Mouse (Mus musculus) spleen, adult 12 weeks (tissue): ENCODE results near the gene Atf5.
A peak's percentile ranks its signal among the peaks of the same experiment; 100 is the strongest.

Experiments
- DNase-seq: peaks from one replicate; pipeline ENCODE4 v3.0.0; 2022; ENCODE audit warnings: low spot score

The Atf5 gene

GRCm38 (mm10) chr7:44816470-44817021 is at the start of gene Atf5:
TSS of gene Atf5 (minus strand) at chr7:44816658.
- no peak for DNase-seq

DNA sequence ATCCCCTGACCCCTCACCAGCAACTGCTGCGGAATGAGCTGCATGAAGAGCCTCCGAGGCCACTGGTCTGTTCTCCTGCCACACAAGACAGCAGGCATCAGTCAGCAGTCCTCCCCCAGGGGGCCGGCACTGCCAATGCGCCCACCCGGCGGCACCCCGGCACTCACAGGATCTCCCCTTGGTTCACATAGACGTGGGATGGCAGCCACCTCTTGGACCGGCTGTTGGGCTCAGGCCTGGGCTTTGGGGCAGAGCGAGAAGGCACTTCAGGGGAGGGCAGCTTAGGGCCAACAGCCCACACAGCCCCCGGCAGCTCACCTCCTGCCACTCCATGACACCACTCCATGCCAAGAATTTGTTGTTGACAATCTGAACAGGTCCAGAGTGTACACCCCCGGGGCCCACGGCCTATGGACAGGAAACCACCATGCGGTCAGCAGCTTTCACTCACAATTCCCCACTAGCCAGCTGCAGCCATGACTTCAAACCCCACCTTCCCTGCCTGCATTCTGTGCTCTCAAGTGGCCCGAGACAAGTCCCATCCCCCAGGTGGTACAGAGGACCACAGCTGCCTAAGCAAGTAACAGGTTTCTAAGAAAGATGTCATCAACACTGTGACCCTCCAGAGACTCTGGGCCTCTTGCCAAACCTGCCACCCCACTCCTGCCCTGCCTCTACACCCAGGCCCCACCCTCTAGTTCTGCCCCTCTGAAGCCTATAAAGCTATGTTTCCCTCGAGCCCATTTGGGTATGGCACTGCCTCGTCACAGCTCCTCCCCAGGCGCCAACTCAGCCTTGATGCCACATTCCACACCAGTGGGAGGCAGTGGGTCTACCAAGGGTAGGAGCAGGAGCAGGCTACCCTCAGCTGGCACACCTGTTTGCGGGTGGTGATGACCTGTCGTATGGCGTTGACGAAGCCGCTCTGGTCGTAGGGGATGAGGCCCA is 48.4 kb upstream of the Atf5 start:
- no peak for DNase-seq

DNA sequence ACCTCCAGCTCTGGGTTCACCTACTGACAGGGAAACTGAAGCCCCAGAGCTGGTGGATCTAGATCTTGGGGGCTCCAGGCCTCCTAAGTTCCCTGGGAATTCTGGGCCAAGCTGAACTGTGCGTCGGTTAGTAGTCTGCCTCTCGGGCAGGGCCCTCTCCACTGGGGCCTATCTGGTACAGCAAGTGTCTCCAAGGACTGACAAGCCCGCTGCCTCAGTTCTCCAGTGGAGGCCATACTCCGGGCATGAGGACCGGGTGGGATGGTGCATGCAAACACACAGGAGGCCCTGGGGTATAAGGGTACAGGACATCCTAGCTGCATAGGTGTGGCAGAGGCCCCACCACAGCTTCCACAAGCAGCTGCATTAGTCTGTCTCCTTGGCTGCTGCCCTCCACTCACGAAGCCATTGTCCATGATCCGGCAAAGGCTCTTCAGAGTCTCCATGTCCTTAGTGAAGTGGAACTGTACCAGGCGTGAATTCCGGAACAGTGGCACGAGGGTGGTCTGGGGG is 47.6 kb upstream of the Atf5 start:
- no peak for DNase-seq

DNA sequence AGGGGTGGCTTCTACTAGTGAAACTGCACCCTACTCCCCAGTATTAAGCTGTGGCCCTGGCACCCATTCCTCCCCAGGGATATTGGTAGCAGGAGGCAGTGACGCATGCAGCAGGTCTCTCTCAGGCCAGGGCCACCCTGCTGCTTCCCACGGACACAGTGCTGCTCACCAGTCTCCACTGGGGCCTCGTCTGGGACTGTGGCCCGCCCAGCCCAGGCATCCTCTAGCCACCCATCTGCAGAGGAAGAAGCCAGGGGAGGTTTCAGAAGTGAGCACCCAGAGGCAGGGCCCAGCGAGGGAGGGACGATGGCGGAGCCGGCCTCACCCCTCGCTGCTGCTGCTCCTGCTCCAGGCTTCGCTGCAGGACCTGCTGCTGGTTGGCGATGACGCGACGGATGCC is 46.8 kb upstream of the Atf5 start:
- DNase-seq, result no peak

GRCm38 (mm10) chr7:44862434-44862833 is 46.0 kb upstream of the Atf5 start:
- no peak for DNase-seq

DNA sequence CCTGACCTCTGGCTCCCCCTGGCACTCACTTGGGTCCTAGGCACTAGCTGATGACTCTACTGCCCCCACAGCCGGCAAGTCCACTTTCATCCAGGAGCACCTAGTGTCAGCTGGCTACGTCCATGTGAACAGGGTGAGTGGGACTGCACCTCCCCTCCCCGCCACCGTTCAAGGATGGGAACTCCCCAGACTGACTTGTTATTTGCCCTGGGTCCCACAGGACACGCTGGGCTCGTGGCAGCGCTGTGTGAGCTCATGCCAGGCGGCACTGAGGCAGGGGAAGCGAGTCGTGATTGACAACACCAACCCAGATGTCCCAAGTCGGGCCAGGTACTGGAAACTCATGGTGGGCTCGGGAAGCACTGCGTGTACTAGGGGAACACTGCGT is 45.0 kb upstream of the Atf5 start:
- DNase-seq, result no peak

GRCm38 (mm10) chr7:44860576-44861428 is 44.3 kb upstream of the Atf5 start:
- DNase-seq, result peak; percentile 51

- no peak for DNase-seq
Observed at GRCm38 (mm10) chr7:44859896-44860295, 43.4 kb upstream of the Atf5 start.

DNA sequence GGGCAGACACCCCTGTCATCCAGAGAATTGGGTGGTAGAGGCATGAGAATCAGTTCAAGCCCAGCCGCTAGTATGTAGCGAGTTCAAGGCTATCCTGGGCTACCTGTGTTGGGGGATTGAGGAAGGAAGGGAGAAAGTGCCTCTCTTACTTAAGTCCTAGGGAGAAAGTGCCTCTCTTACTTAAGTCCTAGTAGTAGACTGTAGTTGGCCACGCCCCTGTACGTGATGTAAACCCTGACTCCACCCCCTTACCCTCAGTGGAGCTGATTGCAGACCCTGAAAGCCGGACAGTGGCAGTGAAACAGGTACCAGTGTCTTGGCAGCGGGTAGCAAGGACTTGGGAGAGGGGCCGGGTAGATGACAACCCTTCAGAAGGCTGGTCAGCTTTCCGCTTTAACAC is 41.4 kb upstream of the Atf5 start:
- peak; percentile 57 for DNase-seq

DNA sequence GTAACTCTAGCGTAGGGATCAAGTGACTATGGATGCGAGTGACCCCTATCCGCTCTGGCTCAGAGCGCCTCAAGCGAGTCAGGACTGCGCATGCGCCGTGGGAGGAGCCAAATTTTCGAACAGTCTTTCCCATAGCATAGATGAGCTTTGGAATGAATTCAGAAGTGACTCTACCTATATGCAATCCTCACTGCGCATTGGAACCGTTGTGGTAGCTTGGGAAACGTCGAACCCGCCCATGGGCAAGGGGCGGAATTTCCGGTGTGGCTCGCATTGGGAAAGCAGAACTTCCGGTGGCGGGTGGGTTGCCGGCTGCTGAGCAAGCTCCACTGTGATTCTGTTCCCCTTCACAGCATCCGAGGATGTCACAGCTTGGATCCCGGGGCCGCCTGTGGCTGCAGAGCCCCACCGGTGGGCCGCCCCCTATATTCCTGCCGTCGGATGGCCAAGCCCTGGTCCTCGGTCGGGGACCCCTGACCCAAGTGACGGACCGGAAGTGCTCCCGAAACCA is 40.6 kb upstream of the Atf5 start, which contains the start of gene Pnkp:
Pnkp (plus strand) TSS at position 98 of the 511 bp plus-strand sequence.
- DNase-seq, result peak; percentile 79

- DNase-seq, result no peak
Observed at GRCm38 (mm10) chr7:44856265-44856916, 39.9 kb upstream of the Atf5 start.

DNA sequence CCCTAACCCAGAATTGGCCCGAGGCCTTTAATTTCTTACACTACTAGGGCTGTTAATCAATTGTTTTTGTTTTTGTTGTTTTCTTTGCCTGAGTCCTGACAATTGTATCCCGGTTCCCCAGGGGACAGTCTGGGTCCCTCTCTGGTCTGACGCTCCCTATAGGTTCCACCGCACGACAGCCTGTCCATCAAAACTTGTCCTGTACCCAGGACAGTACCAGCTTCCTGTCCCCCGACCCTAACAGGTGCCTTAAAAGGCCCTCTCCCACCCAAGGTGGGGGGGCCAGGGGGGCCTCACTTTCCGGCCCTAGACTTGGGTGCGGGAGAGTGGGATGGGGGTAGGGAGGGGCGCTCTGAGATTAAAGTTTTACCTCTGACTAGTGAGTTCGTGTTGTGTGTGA is 38.6 kb upstream of the Atf5 start:
- DNase-seq, result no peak

GRCm38 (mm10) chr7:44854356-44855031 is 38.0 kb upstream of the Atf5 start:
- DNase-seq, result peak; percentile 75

GRCm38 (mm10) chr7:44853596-44854355 is 37.3 kb upstream of the Atf5 start:
- no peak for DNase-seq

GRCm38 (mm10) chr7:44853065-44853464 is 36.6 kb upstream of the Atf5 start:
- DNase-seq, result no peak

GRCm38 (mm10) chr7:44852259-44853027 is 36.0 kb upstream of the Atf5 start:
- DNase-seq, result no peak

GRCm38 (mm10) chr7:44851625-44852234 is 35.3 kb upstream of the Atf5 start:
- DNase-seq, result no peak

DNA sequence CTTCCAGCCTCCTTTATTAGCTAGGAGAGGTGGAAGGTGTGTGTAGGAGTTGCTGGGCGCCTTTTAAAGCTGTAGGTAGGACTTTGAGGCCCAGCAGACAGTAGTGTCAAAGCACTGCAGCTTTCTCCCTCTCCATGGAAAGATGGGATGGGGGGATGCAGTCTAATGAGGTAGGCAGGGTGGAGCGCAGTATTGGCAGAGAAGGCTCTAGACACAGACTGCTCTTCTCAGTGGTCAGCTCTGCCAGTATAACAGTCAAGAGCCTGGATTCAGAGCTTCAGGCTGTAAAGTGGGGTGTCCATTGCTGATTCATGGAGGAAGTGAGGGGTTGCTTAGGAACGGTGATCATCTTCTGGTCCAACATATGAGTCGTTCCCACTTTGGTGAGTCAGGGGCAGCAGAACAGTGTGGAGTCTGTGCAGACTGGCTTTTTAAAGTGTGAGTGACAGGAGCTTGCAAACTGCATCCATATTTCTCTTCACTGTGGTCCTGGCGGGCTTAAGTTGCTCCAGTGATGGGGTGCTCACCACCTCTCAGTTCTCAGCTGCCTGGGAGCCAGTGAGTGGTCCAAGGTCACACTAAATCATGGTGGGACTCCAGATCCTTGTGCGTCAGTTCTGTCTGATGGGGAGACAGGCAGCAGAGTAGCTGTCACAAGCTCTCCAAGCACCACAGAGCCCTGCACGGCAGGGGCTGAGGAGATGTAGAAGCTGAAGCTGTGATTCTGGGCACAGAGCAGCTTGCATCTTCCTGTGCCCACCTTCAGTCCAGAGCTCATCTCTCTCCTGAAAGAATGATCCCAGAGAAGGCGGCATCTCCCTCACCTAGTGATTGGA is 34.5 kb upstream of the Atf5 start:
- no peak for DNase-seq
